27 mouse cellular contexts compared by ENCODE assay signal in the genomic region with DNA sequence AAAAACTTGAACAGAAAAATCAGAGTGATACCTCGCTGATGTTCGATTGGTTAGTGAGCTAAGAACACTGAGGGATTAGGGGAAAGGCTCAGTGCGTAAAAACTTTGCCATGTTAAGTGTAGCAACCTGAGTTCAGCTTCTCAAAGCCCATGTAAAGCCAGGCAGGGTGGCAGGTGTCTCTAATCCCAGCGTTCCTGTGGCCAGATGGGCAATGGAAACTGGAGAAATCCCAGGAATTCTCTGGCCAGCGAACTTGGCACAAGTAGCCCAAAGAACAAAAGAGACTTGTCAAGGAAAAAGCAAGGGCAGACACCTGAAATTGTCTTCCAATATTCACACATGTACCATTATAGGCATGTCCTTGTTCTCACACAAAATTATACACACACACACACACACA.
DNase-seq lines count a peak whose midpoint lies in the region; ATAC-seq lines count a peak whose summit lies in the region.
"Had no signal": no experiment of that assay in that cellular context is flagged by ENCODE, and none has a peak within 500 bp of the region (broad histone marks: within the 10 kb centered on the region; RNA-seq: fewer than 3 reads in every experiment).

No protein-coding gene starts in this region.

- no peaks in the 10 kb centered on the region for H3K4me1 ChIP-seq in liver, embryonic 11.5 days (replicated peaks; ENCODE audit: control insufficient read depth, insufficient read depth, low read length)
- H3K4me1 ChIP-seq: embryonic facial prominence, embryonic 15.5 days; forebrain, embryonic 10.5 days; heart, embryonic 10.5 days; hindbrain, embryonic 12.5 days had no signal

- no peak overlapping the region for H3K9ac ChIP-seq in liver, embryonic 11.5 days (ENCODE audit: low read depth, low read length)
- H3K9ac ChIP-seq: embryonic facial prominence, embryonic 15.5 days; hindbrain, embryonic 12.5 days had no signal

- H3K27ac ChIP-seq in liver, embryonic 11.5 days (ENCODE audit: low read depth, low read length), result no peak overlapping the region
- H3K27ac ChIP-seq: embryonic facial prominence, embryonic 15.5 days; forebrain, embryonic 10.5 days; heart, embryonic 10.5 days; hindbrain, embryonic 12.5 days had no signal

- H3K4me2 ChIP-seq in liver, embryonic 11.5 days, result no peak overlapping the region
- H3K4me2 ChIP-seq: embryonic facial prominence, embryonic 15.5 days; hindbrain, embryonic 12.5 days had no signal

- WGBS in liver, embryonic 11.5 days, result 81% methylated on average over 5 of the region's 5 CpGs

- DNase-seq in brain, adult 2 months (ENCODE audit: low read depth, low spot score), result peak; percentile 85
- peak; percentile 52 for DNase-seq in cerebellum, adult 11 months
- peak; percentile 51 for DNase-seq in cerebellum, adult 8-10 months
- DNase-seq in cerebellum, postnatal 14 days, result peak; percentile 20 to 60
- no peak for DNase-seq in thymus, postnatal 4 days
- no peak for DNase-seq in liver, embryonic 11.5 days (ENCODE audit: low spot score)
- no peak for DNase-seq in ovary, adult 18-20 months (ENCODE audit: low spot score)
- DNase-seq: adrenal gland, adult 2 months; adrenal gland, postnatal 36 days; embryo, embryonic 11 days; gastrocnemius, postnatal 36 days; heart, adult 11 months; heart, postnatal 10 days; heart, postnatal 4 days; kidney, adult 8-10 months had no signal

- H3K27me3 ChIP-seq in liver, embryonic 11.5 days (replicated peaks; ENCODE audit: control insufficient read depth, insufficient read depth, low read length), result no peaks in the 10 kb centered on the region
- H3K27me3 ChIP-seq: CH12.LX; embryonic facial prominence, embryonic 15.5 days; hindbrain, embryonic 12.5 days had no signal

- no peaks in the 10 kb centered on the region for H3K9me3 ChIP-seq in liver, embryonic 11.5 days (ENCODE audit: control insufficient read depth, low read length)
- H3K9me3 ChIP-seq: embryonic facial prominence, embryonic 15.5 days; forebrain, embryonic 10.5 days; heart, embryonic 10.5 days; hindbrain, embryonic 12.5 days had no signal

- ATAC-seq in liver, embryonic 11.5 days (replicated peaks; ENCODE audit: low FRiP score), result no peak
- ATAC-seq: activated CD4-positive, CD25-positive, alpha-beta regulatory T cell, adult 4 months; forebrain, embryonic 14.5 days; hindbrain, embryonic 16.5 days; inflammation-experienced regulatory T-cells, adult 6 months; intestine, postnatal 0 days; Patski had no signal

- no peak overlapping the region for H3K4me3 ChIP-seq in liver, embryonic 11.5 days (ENCODE audit: low read depth, low read length)
- H3K4me3 ChIP-seq: embryonic facial prominence, embryonic 15.5 days; erythroblast, embryonic 14.5 days; forebrain, embryonic 10.5 days; heart, embryonic 10.5 days; hindbrain, embryonic 12.5 days had no signal

- H3K36me3 ChIP-seq in liver, embryonic 11.5 days (ENCODE audit: control insufficient read depth, insufficient read depth, low read length), result no peaks in the 10 kb centered on the region
- H3K36me3 ChIP-seq: embryonic facial prominence, embryonic 15.5 days; forebrain, embryonic 10.5 days; heart, embryonic 10.5 days; hindbrain, embryonic 12.5 days had no signal

Comparison
In these comparisons a context has a peak if more than half of its experiments do, and no peak if none do; other contexts are left out.
1. DNase-seq: peak in brain, adult 2 months (single experiment), cerebellum, adult 11 months (single experiment), cerebellum, adult 8-10 months (single experiment) and cerebellum, postnatal 14 days (2 of 2); none in thymus, postnatal 4 days (single experiment), liver, embryonic 11.5 days (single experiment) and ovary, adult 18-20 months (single experiment).